Mouse (Mus musculus) small intestine, adult 2 months (tissue): Measurements from ENCODE around the gene Tsx.
"Not testable (repeated sequence)": the region's sequence is repeated elsewhere in the genome, so short reads cannot be mapped to it uniquely, and the experiment has no call there.

Source experiments
- CTCF ChIP-seq: fragments of 200-500 bp; IDR thresholded peaks from 2 replicates; pipeline ENCODE4 v1.5.1; 2012; ENCODE audit warnings: low read depth, mild to moderate bottlenecking, control low read depth, inconsistent platforms, low read length, moderate library complexity, mixed read lengths; ENCODE audit not compliant: insufficient replicate concordance, insufficient read length; ENCODE audit errors: extremely low read depth
- POLR2A ChIP-seq: fragments of 200-500 bp; IDR thresholded peaks from 2 replicates; pipeline ENCODE4 v1.6.1; 2012; ENCODE audit warnings: low read depth, mild to moderate bottlenecking, control low read depth, inconsistent platforms, low read length, moderate library complexity

DNA sequence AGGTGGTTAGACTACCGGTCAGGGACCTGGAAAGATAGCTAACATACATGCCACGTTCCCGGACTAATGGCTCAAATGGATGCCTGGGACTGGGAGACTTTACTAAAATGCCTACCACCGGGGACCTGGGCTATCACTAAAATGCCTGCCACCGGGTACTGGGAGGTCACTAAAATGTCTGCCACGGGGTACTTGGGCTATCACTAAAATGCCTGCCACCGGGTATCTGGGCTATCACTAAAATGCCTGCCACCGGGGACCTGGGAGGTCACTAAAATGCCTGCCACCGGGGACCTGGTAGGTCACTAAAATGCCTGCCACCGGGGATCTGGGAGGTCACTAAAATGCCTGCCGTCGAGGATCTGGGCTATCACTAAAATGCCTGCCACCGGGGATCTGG lies 34.2 kb downstream of the Tsx start:
- TF ChIP-seq CTCF, POLR2A: not testable (repeated sequence)
